Mouse (Mus musculus) forebrain, embryonic 13.5 days (tissue): ENCODE measurements at regions not wholly inside any gene's neighbourhood (a gene's known extent, or its start where the extent isn't known, plus 50 kb on each side); places are given as distances from the start of the nearest gene placed in this dataset.

Experiments used
- ATAC-seq: fragments of 200-750 bp; cut with Nextera tagmentation; 2 replicates; pipeline ENCODE4 v1.8.0; 2017
- H3K27ac ChIP-seq: fragments of 300-500 bp; sonication (generic); 2 replicates; pipeline ENCODE4 v1.5.1; 2015; ENCODE audit warnings: inconsistent platforms, mild to moderate bottlenecking, moderate library complexity
- H3K27me3 ChIP-seq: fragments of 300-500 bp; sonication (generic); 2 replicates; pipeline ENCODE4 v1.6.1; 2015; ENCODE audit warnings: mild to moderate bottlenecking, inconsistent platforms
- H3K36me3 ChIP-seq: fragments of 300-500 bp; sonication (generic); 2 replicates; pipeline ENCODE4 v1.6.1; 2015; ENCODE audit warnings: mild to moderate bottlenecking, inconsistent platforms; ENCODE audit not compliant: poor library complexity, severe bottlenecking
- H3K4me1 ChIP-seq: fragments of 300-500 bp; sonication (generic); 2 replicates; pipeline ENCODE4 v1.6.1; 2015; ENCODE audit warnings: inconsistent platforms
- H3K4me2 ChIP-seq: fragments of 300-500 bp; sonication (generic); 2 replicates; pipeline ENCODE4 v1.6.1; 2015; ENCODE audit warnings: inconsistent platforms, mild to moderate bottlenecking, moderate library complexity
- H3K4me3 ChIP-seq: fragments of 300-500 bp; sonication (generic); 2 replicates; pipeline ENCODE4 v1.5.1; 2015; ENCODE audit warnings: mild to moderate bottlenecking, inconsistent platforms
- H3K9ac ChIP-seq: fragments of 300-500 bp; sonication (generic); 2 replicates; pipeline ENCODE4 v1.6.1; 2015; ENCODE audit warnings: mild to moderate bottlenecking, inconsistent platforms
- H3K9me3 ChIP-seq: fragments of 300-500 bp; sonication (generic); replicated peaks from 2 replicates; pipeline ENCODE4 v1.6.1; 2016; ENCODE audit warnings: inconsistent platforms
- WGBS: fragments of 180-500 bp; shearing (Covaris S2); methylation state at CpG from one replicate; pipeline ENCODE4 v1.1.7; 2015; 5-methylcytosine and 5-hydroxymethylcytosine counted together

- Histone ChIP-seq H3K36me3 (no peaks in the 10 kb centered on the region), H3K9ac (no peak overlapping the region), H3K27ac (no peak overlapping the region), H3K27me3 (no peaks in the 10 kb centered on the region), H3K9me3 (no peaks in the 10 kb centered on the region), H3K4me3 (no peak overlapping the region), H3K4me1 (no peaks in the 10 kb centered on the region), H3K4me2 (no peak overlapping the region)
- 0 out of 2 replicates have a peak, but pooled peaks have one; percentile 33 for ATAC-seq
- WGBS: 86% methylated on average over 9 of the region's 9 CpGs
These were observed 57.4 kb downstream of the Gm21962 start for GRCm38 (mm10) chr3:137728689-137729088.

GRCm38 (mm10) chr3:137729421-137729820 lies 58.1 kb downstream of the Gm21962 start:
- no peak overlapping the region for H3K9ac ChIP-seq
- no peaks in the 10 kb centered on the region for H3K9me3 ChIP-seq
- no peak overlapping the region for H3K27ac ChIP-seq
- H3K36me3 ChIP-seq: no peaks in the 10 kb centered on the region
- no peaks in the 10 kb centered on the region for H3K27me3 ChIP-seq
- WGBS: 53% methylated on average over 7 of the region's 7 CpGs
- H3K4me2 ChIP-seq: no peak overlapping the region
- H3K4me1 ChIP-seq: no peaks in the 10 kb centered on the region
- ATAC-seq: peak; percentile 58; the same call in 1 of the 2 replicates
- H3K4me3 ChIP-seq: no peak overlapping the region

- Histone ChIP-seq H3K4me1 (peaks cover 12% of the 10 kb centered on the region), H3K4me2 (0 out of 2 replicates have a peak overlapping the region, but pooled peaks have one; percentile 19), H3K4me3 (no peak overlapping the region), H3K9ac (no peak overlapping the region), H3K27me3 (no peaks in the 10 kb centered on the region), H3K9me3 (no peaks in the 10 kb centered on the region), H3K27ac (peak overlapping the region; percentile 26; the same call in 1 of the 2 replicates), H3K36me3 (no peaks in the 10 kb centered on the region)
- peak; percentile 91 for ATAC-seq
- 16% methylated on average over 12 of the region's 12 CpGs for WGBS
These were observed 66.0 kb downstream of the Gm21962 start for GRCm38 (mm10) chr3:137737222-137737800.

GRCm38 (mm10) chr3:137741528-137741927 lies 70.2 kb downstream of the Gm21962 start:
- H3K36me3 ChIP-seq: no peaks in the 10 kb centered on the region
- no peaks in the 10 kb centered on the region for H3K27me3 ChIP-seq
- WGBS: 81% methylated on average over 9 of the region's 9 CpGs
- no peak overlapping the region for H3K27ac ChIP-seq
- no peak overlapping the region for H3K9ac ChIP-seq
- no peak for ATAC-seq
- no peak overlapping the region for H3K4me3 ChIP-seq
- no peak overlapping the region for H3K4me2 ChIP-seq
- no peaks in the 10 kb centered on the region for H3K9me3 ChIP-seq
- H3K4me1 ChIP-seq: peaks cover 12% of the 10 kb centered on the region

- WGBS: 76% methylated on average over 4 of the region's 4 CpGs
- Histone ChIP-seq H3K27ac (no peak overlapping the region), H3K27me3 (no peaks in the 10 kb centered on the region), H3K4me2 (no peak overlapping the region), H3K9me3 (no peaks in the 10 kb centered on the region), H3K4me1 (peaks cover 8% of the 10 kb centered on the region), H3K4me3 (no peak overlapping the region), H3K36me3 (no peaks in the 10 kb centered on the region), H3K9ac (no peak overlapping the region)
- ATAC-seq: no peak
These were observed 70.8 kb downstream of the Gm21962 start for GRCm38 (mm10) chr3:137742119-137742518.

GRCm38 (mm10) chr3:137751732-137752260 lies 80.5 kb downstream of the Gm21962 start:
- 91% methylated on average over 9 of the region's 9 CpGs for WGBS
- no peak overlapping the region for H3K4me2 ChIP-seq
- H3K9me3 ChIP-seq: no peaks in the 10 kb centered on the region
- no peak overlapping the region for H3K4me3 ChIP-seq
- H3K36me3 ChIP-seq: no peaks in the 10 kb centered on the region
- H3K4me1 ChIP-seq: peaks cover 6% of the 10 kb centered on the region; the same call in 1 of the 2 replicates
- ATAC-seq: no peak
- H3K9ac ChIP-seq: no peak overlapping the region
- no peak overlapping the region for H3K27ac ChIP-seq
- H3K27me3 ChIP-seq: no peaks in the 10 kb centered on the region

- peak overlapping the region; percentile 53; the same call in 1 of the 2 replicates for H3K27ac ChIP-seq
- H3K9ac ChIP-seq: peak overlapping the region; percentile 14
- H3K9me3 ChIP-seq: no peaks in the 10 kb centered on the region
- ATAC-seq: peak; percentile 97
- WGBS: 10% methylated on average over 25 of the region's 25 CpGs
- H3K4me1 ChIP-seq: peaks cover 6% of the 10 kb centered on the region; the same call in 1 of the 2 replicates
- no peaks in the 10 kb centered on the region for H3K27me3 ChIP-seq
- H3K4me3 ChIP-seq: peak overlapping the region; percentile 33
- peak overlapping the region; percentile 62 for H3K4me2 ChIP-seq
- H3K36me3 ChIP-seq: no peaks in the 10 kb centered on the region
These were observed 81.3 kb downstream of the Gm21962 start for GRCm38 (mm10) chr3:137752447-137753256.

- Histone ChIP-seq H3K36me3 (no peaks in the 10 kb centered on the region), H3K27me3 (no peaks in the 10 kb centered on the region), H3K4me1 (peaks cover 6% of the 10 kb centered on the region; the same call in 1 of the 2 replicates), H3K4me2 (peak overlapping the region; percentile 62), H3K9me3 (no peaks in the 10 kb centered on the region), H3K27ac (no peak overlapping the region), H3K9ac (peak overlapping the region; percentile 14), H3K4me3 (no peak overlapping the region)
- WGBS: 61% methylated on average over 7 of the region's 7 CpGs
- ATAC-seq: peak; percentile 46
These were observed 81.9 kb downstream of the Gm21962 start for GRCm38 (mm10) chr3:137753257-137753654.

GRCm38 (mm10) chr3:137755391-137755790 lies 84.1 kb downstream of the Gm21962 start:
- WGBS: 90% methylated on average over 5 of the region's 5 CpGs
- Histone ChIP-seq H3K4me1 (peaks cover 6% of the 10 kb centered on the region; the same call in 1 of the 2 replicates), H3K36me3 (no peaks in the 10 kb centered on the region), H3K9ac (no peak overlapping the region), H3K9me3 (no peaks in the 10 kb centered on the region), H3K4me3 (no peak overlapping the region), H3K4me2 (no peak overlapping the region), H3K27me3 (no peaks in the 10 kb centered on the region), H3K27ac (no peak overlapping the region)
- ATAC-seq: no peak

GRCm38 (mm10) chr3:137762213-137762884 lies 91.0 kb downstream of the Gm21962 start:
- Histone ChIP-seq H3K9ac (no peak overlapping the region), H3K4me1 (no peaks in the 10 kb centered on the region), H3K36me3 (no peaks in the 10 kb centered on the region), H3K4me2 (no peak overlapping the region), H3K27me3 (no peaks in the 10 kb centered on the region), H3K4me3 (no peak overlapping the region), H3K27ac (no peak overlapping the region), H3K9me3 (no peaks in the 10 kb centered on the region)
- ATAC-seq: 0 out of 2 replicates have a peak, but pooled peaks have one; percentile 36
- 61% methylated on average over 14 of the region's 14 CpGs for WGBS

- WGBS: 94% methylated on average over 5 of the region's 5 CpGs
- Histone ChIP-seq H3K27ac (no peak overlapping the region), H3K9me3 (no peaks in the 10 kb centered on the region), H3K27me3 (no peaks in the 10 kb centered on the region), H3K36me3 (no peaks in the 10 kb centered on the region), H3K9ac (no peak overlapping the region), H3K4me3 (no peak overlapping the region), H3K4me2 (no peak overlapping the region), H3K4me1 (no peaks in the 10 kb centered on the region)
- no peak for ATAC-seq
These were observed 92.1 kb downstream of the Gm21962 start for GRCm38 (mm10) chr3:137763406-137763805.

- H3K4me1 ChIP-seq: no peaks in the 10 kb centered on the region
- H3K9ac ChIP-seq: no peak overlapping the region
- no peaks in the 10 kb centered on the region for H3K9me3 ChIP-seq
- H3K4me2 ChIP-seq: no peak overlapping the region
- H3K4me3 ChIP-seq: no peak overlapping the region
- H3K27me3 ChIP-seq: no peaks in the 10 kb centered on the region
- H3K36me3 ChIP-seq: no peaks in the 10 kb centered on the region
- WGBS: 73% methylated on average over 4 of the region's 4 CpGs
- no peak overlapping the region for H3K27ac ChIP-seq
- no peak for ATAC-seq
These were observed 95.7 kb upstream of the H2afz start for GRCm38 (mm10) chr3:137768627-137769026.
